Mouse (Mus musculus) kidney, postnatal 0 days (tissue): ENCODE data around the gene Sec31a. TPM values are rescaled to one million over a fixed set of nuclear protein-coding genes. Genes with fewer than 3 reads are reported as not detected.

ENCODE experiments used
- ATAC-seq: fragments of 200-750 bp; cut with Nextera tagmentation; replicated peaks from 2 replicates; pipeline ENCODE4 v1.8.0; 2017; ENCODE audit warnings: low read depth, moderate number of reproducible peaks, moderate TSS enrichment, moderate library complexity; ENCODE audit not compliant: low FRiP score
- DNase-seq: peaks from one replicate; pipeline ENCODE4 v3.0.0-alpha.2; 2016; ENCODE audit warnings: low spot score
- H3K27ac ChIP-seq: fragments of 300-500 bp; sonication (generic); 2 replicates; pipeline ENCODE4 v1.5.1; 2014; ENCODE audit warnings: mild to moderate bottlenecking
- H3K27me3 ChIP-seq: fragments of 300-500 bp; sonication (generic); 2 replicates; pipeline ENCODE4 v1.6.1; 2014; ENCODE audit warnings: low read length, mixed read lengths; ENCODE audit not compliant: insufficient read depth
- H3K36me3 ChIP-seq: fragments of 300-500 bp; sonication (generic); 2 replicates; pipeline ENCODE4 v1.6.1; 2014; ENCODE audit warnings: low read length, mixed read lengths; ENCODE audit not compliant: insufficient read depth
- H3K4me1 ChIP-seq: fragments of 300-500 bp; sonication (generic); replicated peaks from 2 replicates; pipeline ENCODE4 v1.6.1; 2014; ENCODE audit warnings: antibody characterized with exemption, low read length, mixed read lengths; ENCODE audit not compliant: insufficient read depth
- H3K4me2 ChIP-seq: fragments of 300-500 bp; sonication (generic); 2 replicates; pipeline ENCODE4 v1.6.1; 2014; ENCODE audit warnings: mild to moderate bottlenecking, low read length, moderate library complexity, mixed read lengths
- H3K4me3 ChIP-seq: fragments of 300-500 bp; sonication (generic); replicated peaks from 2 replicates; pipeline ENCODE4 v1.5.1; 2014; ENCODE audit warnings: low read depth, low read length
- H3K9ac ChIP-seq: fragments of 300-500 bp; sonication (generic); 2 replicates; pipeline ENCODE4 v1.6.1; 2014; ENCODE audit warnings: low read depth, low read length
- H3K9me3 ChIP-seq: fragments of 300-500 bp; sonication (generic); replicated peaks from 2 replicates; pipeline ENCODE4 v1.6.1; 2016; ENCODE audit warnings: low read length, inconsistent platforms, mixed read lengths
- CTCF ChIP-seq: IDR thresholded peaks from 2 replicates; pipeline ENCODE4 v1.5.1; 2016; ENCODE audit warnings: antibody characterized with exemption, low read depth, mild to moderate bottlenecking, moderate library complexity
- WGBS: fragments of 180-500 bp; shearing (Covaris S2); extraction: QIAGEN DNeasy Blood & Tissue Kit; methylation state at CpG from one replicate; pipeline ENCODE4 v1.1.7; 2014; 5-methylcytosine and 5-hydroxymethylcytosine counted together
- polyA plus RNA-seq: library from polyadenylated mRNA; unstranded; fragments of >200 nt; fragmentation: Nextera tagmentation; extraction: Ambion mirVana; gene quantifications from 2 replicates; pipeline ENCODE4 v1.2.1, GENCODE M21; 2015

Sec31a gene
- polyA plus RNA-seq, 1 experiment from 2014 or later = 131 TPM

GRCm38 (mm10) chr5:100331636-100332035 is 84.4 kb downstream of the Sec31a start:
- Histone ChIP-seq H3K36me3 (no peaks in the 10 kb centered on the region), H3K27ac (no peak overlapping the region), H3K4me3 (no peak overlapping the region), H3K27me3 (no peaks in the 10 kb centered on the region), H3K9ac (no peak overlapping the region), H3K4me2 (no peak overlapping the region), H3K4me1 (peaks cover 3% of the 10 kb centered on the region; the same call in 1 of the 2 replicates), H3K9me3 (no peaks in the 10 kb centered on the region)
- no peak for ATAC-seq
- TF ChIP-seq CTCF = no peak
- WGBS = 82% methylated on average over 8 of the region's 8 CpGs
- DNase-seq = no peak

- no peaks in the 10 kb centered on the region for H3K4me1 ChIP-seq
- H3K9ac ChIP-seq = no peak overlapping the region
- H3K36me3 ChIP-seq = no peaks in the 10 kb centered on the region
- WGBS = under 1% methylated on average over 11 of the region's 11 CpGs
- 0 out of 2 replicates have a peak overlapping the region, but pooled peaks have one; percentile 10 for H3K4me2 ChIP-seq
- H3K4me3 ChIP-seq = no peak overlapping the region
- DNase-seq (peak; percentile 86), ATAC-seq (peak; percentile 58; the same call in 1 of the 2 replicates)
- peak; percentile 99 for TF ChIP-seq CTCF
- no peaks in the 10 kb centered on the region for H3K9me3 ChIP-seq
- no peaks in the 10 kb centered on the region for H3K27me3 ChIP-seq
- no peak overlapping the region for H3K27ac ChIP-seq
Measured at GRCm38 (mm10) chr5:100322081-100322480, 94.0 kb downstream of the Sec31a start.

- H3K9ac ChIP-seq = no peak overlapping the region
- no peak for ATAC-seq
- TF ChIP-seq CTCF = no peak
- H3K27me3 ChIP-seq = no peaks in the 10 kb centered on the region
- no peaks in the 10 kb centered on the region; the same call in 1 of the 2 replicates for H3K9me3 ChIP-seq
- 66% methylated on average over 7 of the region's 7 CpGs for WGBS
- no peaks in the 10 kb centered on the region for H3K4me1 ChIP-seq
- no peak overlapping the region for H3K27ac ChIP-seq
- H3K36me3 ChIP-seq = no peaks in the 10 kb centered on the region
- H3K4me3 ChIP-seq = no peak overlapping the region
- DNase-seq = no peak
- no peak overlapping the region for H3K4me2 ChIP-seq
Measured at GRCm38 (mm10) chr5:100317842-100318241, 98.2 kb downstream of the Sec31a start.

- 65% methylated on average over 18 of the region's 18 CpGs for WGBS
- H3K27ac ChIP-seq = no peak overlapping the region
- no peaks in the 10 kb centered on the region for H3K4me1 ChIP-seq
- no peaks in the 10 kb centered on the region; the same call in 1 of the 2 replicates for H3K9me3 ChIP-seq
- no peaks in the 10 kb centered on the region for H3K27me3 ChIP-seq
- ATAC-seq = no peak
- H3K9ac ChIP-seq = no peak overlapping the region
- no peak for TF ChIP-seq CTCF
- H3K36me3 ChIP-seq = no peaks in the 10 kb centered on the region
- no peak overlapping the region for H3K4me2 ChIP-seq
- no peak overlapping the region for H3K4me3 ChIP-seq
- no peak for DNase-seq
Measured at GRCm38 (mm10) chr5:100317010-100317409, 99.0 kb downstream of the Sec31a start.

- Histone ChIP-seq H3K27ac (no peak overlapping the region), H3K4me1 (no peaks in the 10 kb centered on the region), H3K36me3 (no peaks in the 10 kb centered on the region), H3K4me2 (no peak overlapping the region), H3K9ac (no peak overlapping the region), H3K27me3 (no peaks in the 10 kb centered on the region), H3K4me3 (no peak overlapping the region), H3K9me3 (no peaks in the 10 kb centered on the region; the same call in 1 of the 2 replicates)
- 68% methylated on average over 3 of the region's 3 CpGs for WGBS
- DNase-seq = no peak
- ATAC-seq = no peak
- no peak for TF ChIP-seq CTCF
Measured at GRCm38 (mm10) chr5:100315646-100316045, 100.4 kb downstream of the Sec31a start.

GRCm38 (mm10) chr5:100312391-100312790 is 103.6 kb downstream of the Sec31a start:
- Histone ChIP-seq H3K4me1 (no peaks in the 10 kb centered on the region), H3K27me3 (no peaks in the 10 kb centered on the region), H3K4me2 (no peak overlapping the region), H3K9me3 (no peaks in the 10 kb centered on the region; the same call in 1 of the 2 replicates), H3K9ac (no peak overlapping the region), H3K4me3 (no peak overlapping the region), H3K36me3 (no peaks in the 10 kb centered on the region), H3K27ac (no peak overlapping the region)
- TF ChIP-seq CTCF = no peak
- 75% methylated on average over 5 of the region's 5 CpGs for WGBS
- no peak for DNase-seq
- no peak for ATAC-seq

Other genes starting within 250 kb of the Sec31a start
- 8.6 and 9.2 TPM in 2 replicates for gene Lin54, start 84.4 kb upstream of the Sec31a start, polyA plus RNA-seq
- gene Cops4, start 102.1 kb upstream of the Sec31a start, polyA plus RNA-seq = 142 and 156 TPM in 2 replicates
- 146 and 169 TPM in 2 replicates for gene Plac8, start 156.0 kb upstream of the Sec31a start, polyA plus RNA-seq